Mouse (Mus musculus) hindbrain, embryonic 11.5 days (tissue): ENCODE data around the gene Frmd4b. TPM values are rescaled to one million over a fixed set of nuclear protein-coding genes. Genes with fewer than 3 reads are reported as not detected.
"Not testable (repeated sequence)": the region's sequence is repeated elsewhere in the genome, so short reads cannot be mapped to it uniquely, and the experiment has no call there.

Experiments
- ATAC-seq: fragments of 200-750 bp; cut with Nextera tagmentation; 2 replicates; pipeline ENCODE4 v1.8.0; 2017; ENCODE audit warnings: mild to moderate bottlenecking, moderate TSS enrichment, moderate library complexity; ENCODE audit not compliant: low FRiP score
- DNase-seq: peaks from one replicate; pipeline ENCODE4 v3.0.0-alpha.2; 2015; ENCODE audit warnings: low spot score
- H3K27ac ChIP-seq: fragments of 300-500 bp; sonication (generic); 2 replicates; pipeline ENCODE4 v1.5.1; 2014; ENCODE audit warnings: mild to moderate bottlenecking, low read depth, low read length
- H3K27me3 ChIP-seq: fragments of 300-500 bp; sonication (generic); 2 replicates; pipeline ENCODE4 v1.6.1; 2014; ENCODE audit warnings: mild to moderate bottlenecking, low read length, moderate library complexity, mixed read lengths; ENCODE audit not compliant: control insufficient read depth, insufficient read depth
- H3K36me3 ChIP-seq: fragments of 300-500 bp; sonication (generic); 2 replicates; pipeline ENCODE4 v1.6.1; 2014; ENCODE audit warnings: mild to moderate bottlenecking, low read length, moderate library complexity, mixed read lengths; ENCODE audit not compliant: control insufficient read depth, insufficient read depth
- H3K4me1 ChIP-seq: fragments of 300-500 bp; sonication (generic); replicated peaks from 2 replicates; pipeline ENCODE4 v1.6.1; 2014; ENCODE audit warnings: low read length, mixed read lengths; ENCODE audit not compliant: control insufficient read depth, insufficient read depth
- H3K4me2 ChIP-seq: fragments of 300-500 bp; sonication (generic); replicated peaks from 2 replicates; pipeline ENCODE4 v1.6.1; 2014; ENCODE audit warnings: mild to moderate bottlenecking, low read depth, low read length
- H3K4me3 ChIP-seq: fragments of 300-500 bp; sonication (generic); 2 replicates; pipeline ENCODE4 v1.5.1; 2014; ENCODE audit warnings: low read depth, low read length
- H3K9ac ChIP-seq: fragments of 300-500 bp; sonication (generic); 2 replicates; pipeline ENCODE4 v1.6.1; 2014; ENCODE audit warnings: low read depth, low read length
- H3K9me3 ChIP-seq: fragments of 300-500 bp; sonication (generic); 2 replicates; pipeline ENCODE4 v1.6.1; 2016; ENCODE audit warnings: low read length; ENCODE audit not compliant: control insufficient read depth
- WGBS: fragments of 180-500 bp; shearing (Covaris S2); extraction: QIAGEN DNeasy Blood & Tissue Kit; methylation state at CpG from one replicate; pipeline ENCODE4 v1.1.7; 2014; 5-methylcytosine and 5-hydroxymethylcytosine counted together
- polyA plus RNA-seq: library from polyadenylated mRNA; unstranded; fragments of >200 nt; fragmentation: Nextera tagmentation; extraction: Ambion mirVana; gene quantifications from 2 replicates; pipeline ENCODE4 v1.2.1, GENCODE M21; 2014

Gene Frmd4b
- polyA plus RNA-seq, 1 experiment from 2014 or later, result 50.5 TPM

DNA sequence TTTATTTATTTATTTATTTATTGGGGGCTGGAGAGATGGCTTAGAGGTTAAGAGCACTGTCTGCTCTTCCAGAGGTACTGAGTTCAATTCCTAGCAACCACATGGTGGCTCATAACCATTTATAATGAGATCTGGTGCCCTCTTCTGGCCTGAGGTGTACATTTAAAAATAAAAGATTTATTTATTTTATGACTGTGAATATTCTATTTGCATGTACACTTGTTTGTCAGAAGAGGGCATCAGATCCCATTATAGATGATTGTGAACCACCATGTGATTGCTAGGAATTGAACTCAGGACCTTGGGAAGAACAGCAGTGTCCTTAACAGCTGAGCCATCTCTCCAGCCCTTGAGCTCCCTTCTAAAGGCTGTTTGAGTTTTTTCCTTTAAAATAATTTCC is 353.6 kb downstream of the Frmd4b start:
- not testable (repeated sequence) for H3K9me3 ChIP-seq, H3K9ac ChIP-seq, H3K27ac ChIP-seq, ATAC-seq, H3K4me1 ChIP-seq, H3K36me3 ChIP-seq, H3K4me3 ChIP-seq, DNase-seq, H3K4me2 ChIP-seq, H3K27me3 ChIP-seq

DNA sequence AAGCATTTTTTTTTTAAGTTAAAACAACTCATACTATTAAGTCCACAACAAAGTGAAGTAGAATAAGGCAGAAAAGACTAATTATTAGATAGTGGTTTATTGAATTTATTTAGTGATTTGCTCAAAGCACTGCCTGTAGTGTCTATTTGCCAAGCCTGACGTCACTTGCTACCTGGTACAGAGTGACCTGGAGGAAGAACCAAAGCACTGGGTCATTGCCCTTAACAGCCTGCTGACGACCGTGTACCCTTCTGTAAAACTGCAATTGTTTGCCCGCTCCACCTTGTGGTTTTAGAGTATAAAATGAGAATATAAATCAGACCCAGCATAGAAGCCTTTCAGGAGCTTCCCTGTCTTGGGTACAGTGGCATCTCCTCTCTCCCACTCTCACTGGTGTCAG is 355.1 kb downstream of the Frmd4b start:
- WGBS, result 75% methylated on average over 4 of the region's 4 CpGs
- Histone ChIP-seq H3K4me3 (no peak overlapping the region), H3K9ac (no peak overlapping the region), H3K27ac (no peak overlapping the region), H3K4me2 (no peak overlapping the region), H3K36me3 (no peaks in the 10 kb centered on the region), H3K27me3 (no peaks in the 10 kb centered on the region), H3K4me1 (no peaks in the 10 kb centered on the region), H3K9me3 (no peaks in the 10 kb centered on the region)
- no peak for DNase-seq
- ATAC-seq, result no peak

DNA sequence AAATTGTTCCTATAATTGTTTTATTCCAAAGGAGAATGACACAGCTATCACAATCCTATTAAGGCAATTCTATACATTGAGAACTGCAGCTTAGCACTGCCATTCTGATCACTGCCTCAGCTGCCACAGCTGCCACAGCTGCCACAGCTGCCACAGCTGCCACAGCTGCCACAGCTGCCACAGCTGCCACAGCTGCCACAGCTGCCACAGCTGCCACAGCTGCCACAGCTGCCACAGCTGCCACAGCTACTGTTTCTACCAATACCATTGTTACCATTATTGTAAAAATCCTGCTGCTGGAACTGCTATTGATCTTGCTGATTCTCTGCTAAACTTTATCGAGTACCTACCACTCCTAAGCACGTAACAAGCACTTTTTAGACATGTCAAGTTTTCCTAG is 357.4 kb downstream of the Frmd4b start:
- WGBS, result 90% methylated on average over 2 of the region's 2 CpGs
- not testable (repeated sequence) for H3K27ac ChIP-seq

DNA sequence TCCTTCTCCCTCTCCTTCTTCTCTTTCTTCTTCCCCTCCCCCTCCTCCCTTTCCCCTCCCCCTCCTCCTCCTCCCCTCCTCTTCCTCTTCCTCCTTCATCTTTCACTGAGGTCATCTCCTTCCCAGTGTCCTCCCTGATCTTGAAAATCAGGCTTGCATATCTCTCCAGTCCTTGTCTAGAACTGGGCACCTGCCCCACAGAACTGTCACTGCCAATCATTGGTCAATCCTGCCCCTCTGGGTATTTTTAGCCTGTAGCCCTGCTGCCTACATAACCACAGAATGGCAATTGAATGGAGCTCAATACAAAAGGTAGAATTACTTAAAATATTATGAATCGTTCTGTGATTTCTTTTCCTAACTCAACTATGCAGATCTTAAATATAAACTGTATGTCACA is 358.9 kb downstream of the Frmd4b start:
- no peak overlapping the region for H3K4me2 ChIP-seq
- no peaks in the 10 kb centered on the region for H3K4me1 ChIP-seq
- no peak overlapping the region for H3K4me3 ChIP-seq
- H3K9ac ChIP-seq, result no peak overlapping the region
- no peaks in the 10 kb centered on the region for H3K36me3 ChIP-seq
- WGBS, result 97% methylated on average over 1 of the region's 1 CpGs
- H3K27ac ChIP-seq, result no peak overlapping the region
- no peaks in the 10 kb centered on the region for H3K27me3 ChIP-seq
- DNase-seq, result no peak
- H3K9me3 ChIP-seq, result no peaks in the 10 kb centered on the region
- ATAC-seq, result no peak

More for the DNA sequence above, 357.4 kb downstream of the Frmd4b start:
- not testable (repeated sequence) for H3K36me3 ChIP-seq, H3K27me3 ChIP-seq, ATAC-seq, H3K4me2 ChIP-seq, H3K9me3 ChIP-seq, H3K4me1 ChIP-seq, H3K9ac ChIP-seq, H3K4me3 ChIP-seq, DNase-seq

DNA sequence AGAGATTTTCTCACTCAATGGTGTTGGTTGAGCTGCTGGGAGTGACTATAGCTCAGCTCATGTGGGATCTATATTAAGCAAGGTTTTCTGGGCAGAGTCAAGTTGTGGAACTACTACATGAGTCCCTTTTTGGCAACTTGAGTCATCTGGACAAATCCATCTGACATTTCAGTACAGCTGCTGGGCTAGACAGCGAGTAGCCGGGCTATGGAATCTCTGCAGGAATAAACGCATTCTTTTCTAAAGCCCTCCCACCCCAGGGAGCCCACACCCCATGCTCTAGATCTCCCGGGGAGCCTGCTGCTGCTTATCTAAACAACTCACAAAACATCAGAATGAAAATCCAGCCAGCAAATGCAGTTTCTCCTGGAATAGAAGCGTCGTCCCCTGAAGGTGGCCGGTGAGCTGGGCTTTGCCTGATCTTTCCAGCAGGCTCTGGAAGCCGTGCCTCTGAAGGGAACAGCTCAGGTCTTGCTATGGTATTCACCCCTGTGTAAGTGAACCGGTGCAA is 364.6 kb downstream of the Frmd4b start, which contains the start of gene Lmod3:
Gene Lmod3 (minus strand): TSS at position 49 of the 511 bp plus-strand sequence.
- Histone ChIP-seq H3K4me2 (no peak within 1 kb of the TSS), H3K9ac (no peak within 1 kb of the TSS), H3K27me3 (no peaks in the 10 kb centered on the region), H3K36me3 (no peaks in the 10 kb centered on the region), H3K4me3 (no peak within 1 kb of the TSS), H3K9me3 (no peaks in the 10 kb centered on the region), H3K4me1 (no peaks in the 10 kb centered on the region), H3K27ac (no peak within 1 kb of the TSS)
- 36% methylated on average over 9 of the region's 9 CpGs for WGBS
- ATAC-seq (no peak), DNase-seq (no peak)

DNA sequence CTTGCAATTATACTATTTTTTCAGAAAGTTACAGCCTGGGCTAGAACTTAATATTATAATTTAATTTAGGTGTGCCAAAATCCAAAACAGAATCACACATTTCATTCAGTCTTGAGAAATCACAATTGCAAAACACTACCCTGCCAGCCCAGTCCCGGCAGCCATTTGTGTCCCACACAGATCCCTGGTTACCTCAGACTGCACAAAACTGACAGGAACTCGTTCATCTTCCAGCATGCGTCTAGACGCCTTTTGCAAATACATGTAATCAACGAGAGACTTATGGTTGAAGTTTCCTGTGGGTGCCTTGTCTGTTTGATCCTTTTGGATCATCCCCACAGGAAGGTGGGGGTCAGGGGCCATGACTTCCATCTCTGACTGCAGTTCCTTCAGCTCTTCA is 365.3 kb downstream of the Frmd4b start:
- Histone ChIP-seq H3K9me3 (no peaks in the 10 kb centered on the region), H3K4me2 (no peak overlapping the region), H3K27me3 (no peaks in the 10 kb centered on the region), H3K27ac (no peak overlapping the region), H3K9ac (no peak overlapping the region), H3K4me3 (no peak overlapping the region), H3K36me3 (no peaks in the 10 kb centered on the region), H3K4me1 (no peaks in the 10 kb centered on the region)
- DNase-seq (no peak), ATAC-seq (no peak)
- 65% methylated on average over 5 of the region's 5 CpGs for WGBS

DNA sequence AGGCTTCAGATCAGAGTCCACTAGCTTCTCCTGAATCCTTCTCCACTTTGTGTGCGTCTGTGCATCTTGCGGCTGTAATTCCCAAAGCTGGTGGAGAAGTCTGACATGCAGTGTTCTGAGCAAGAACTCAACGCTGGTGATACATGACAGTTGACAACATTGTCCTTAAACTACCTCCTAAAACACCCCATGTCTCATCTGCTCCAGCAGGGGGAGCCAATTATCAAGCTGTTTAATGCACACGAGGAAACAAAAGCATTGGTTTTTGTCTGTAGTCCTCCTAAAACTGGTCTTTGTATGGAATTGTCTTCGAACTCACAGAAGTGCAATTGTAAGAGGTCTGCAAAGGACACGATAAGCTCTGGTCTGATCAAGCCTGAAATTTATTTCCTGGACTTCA is 366.4 kb downstream of the Frmd4b start:
- no peaks in the 10 kb centered on the region for H3K4me1 ChIP-seq
- DNase-seq (peak; percentile 71), ATAC-seq (no peak)
- no peak overlapping the region for H3K9ac ChIP-seq
- no peaks in the 10 kb centered on the region for H3K27me3 ChIP-seq
- no peak overlapping the region for H3K4me3 ChIP-seq
- 57% methylated on average over 6 of the region's 6 CpGs for WGBS
- H3K27ac ChIP-seq, result no peak overlapping the region
- no peaks in the 10 kb centered on the region for H3K9me3 ChIP-seq
- H3K4me2 ChIP-seq, result no peak overlapping the region
- H3K36me3 ChIP-seq, result no peaks in the 10 kb centered on the region

DNA sequence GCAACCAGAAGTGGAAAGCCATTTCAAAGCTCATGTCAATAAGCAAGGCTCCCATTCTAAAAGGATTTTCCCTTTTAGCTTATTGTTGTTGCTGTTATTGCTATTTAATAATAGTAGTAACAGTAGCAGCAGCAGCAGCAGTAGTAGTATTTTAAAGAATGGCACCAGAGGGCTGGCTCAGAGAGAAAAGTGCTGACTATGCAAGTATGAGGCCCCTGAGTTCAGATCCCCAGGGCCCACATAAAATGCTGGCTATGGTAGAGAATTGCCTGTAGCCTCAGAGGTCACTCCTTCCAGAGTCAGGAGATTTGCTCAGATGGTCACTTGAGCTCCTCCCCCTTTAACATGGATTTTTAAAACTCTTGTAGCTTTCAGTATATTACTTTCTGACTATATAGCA is 372.1 kb downstream of the Frmd4b start:
- H3K36me3 ChIP-seq, result no peaks in the 10 kb centered on the region
- no peak overlapping the region for H3K27ac ChIP-seq
- DNase-seq, result no peak
- no peak overlapping the region for H3K9ac ChIP-seq
- H3K27me3 ChIP-seq, result no peaks in the 10 kb centered on the region
- no peaks in the 10 kb centered on the region for H3K4me1 ChIP-seq
- no peak overlapping the region for H3K4me3 ChIP-seq
- no peak for ATAC-seq
- no peaks in the 10 kb centered on the region for H3K9me3 ChIP-seq
- no peak overlapping the region for H3K4me2 ChIP-seq

DNA sequence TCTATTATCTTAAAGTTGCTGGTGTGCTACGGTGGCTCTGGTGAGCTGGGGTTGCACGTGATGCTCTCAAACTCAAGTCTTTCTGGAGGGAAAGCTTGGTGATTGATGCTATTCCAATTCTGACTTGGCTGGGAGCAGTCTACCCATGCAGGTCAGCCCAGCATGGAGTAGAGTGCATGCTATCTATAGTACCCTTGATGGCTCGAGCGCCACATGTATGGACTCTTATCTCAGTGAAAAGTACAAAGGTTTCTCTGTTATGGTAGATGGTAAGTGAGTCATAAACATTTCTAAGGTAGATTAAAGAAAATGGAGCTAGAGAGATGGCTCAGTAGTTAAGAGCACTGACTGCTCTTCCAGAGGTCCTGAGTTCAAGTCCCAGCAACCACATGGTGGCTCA is 374.8 kb downstream of the Frmd4b start:
- no peaks in the 10 kb centered on the region for H3K4me1 ChIP-seq
- WGBS, result 83% methylated on average over 4 of the region's 4 CpGs
- ATAC-seq (no peak), DNase-seq (no peak)
- H3K27me3 ChIP-seq, result no peaks in the 10 kb centered on the region
- H3K27ac ChIP-seq, result no peak overlapping the region
- H3K4me3 ChIP-seq, result no peak overlapping the region
- no peaks in the 10 kb centered on the region for H3K9me3 ChIP-seq
- no peak overlapping the region for H3K9ac ChIP-seq
- H3K36me3 ChIP-seq, result no peaks in the 10 kb centered on the region
- no peak overlapping the region for H3K4me2 ChIP-seq
